Mouse (Mus musculus): Measurements from ENCODE around the gene Eef2.
A peak's percentile ranks its signal among the peaks of the same experiment; 100 is the strongest.

Eef2 gene

GRCm38 (mm10) chr10:81146296-81146695, 30.1 kb upstream of the Eef2 start:
- DNase-seq: no peak

- DNase-seq: no peak
Measured at GRCm38 (mm10) chr10:81151261-81151660, 25.2 kb upstream of the Eef2 start.

GRCm38 (mm10) chr10:81152609-81153008, 23.8 kb upstream of the Eef2 start:
- DNase-seq: no peak

- no peak for DNase-seq
Measured at GRCm38 (mm10) chr10:81154313-81154712, 22.1 kb upstream of the Eef2 start.

- DNase-seq: no peak
Measured at GRCm38 (mm10) chr10:81154736-81155135, 21.7 kb upstream of the Eef2 start.

- DNase-seq: no peak
Measured at GRCm38 (mm10) chr10:81161602-81162317, 14.7 kb upstream of the Eef2 start.

GRCm38 (mm10) chr10:81162318-81162652, 14.1 kb upstream of the Eef2 start:
- no peak for DNase-seq

- DNase-seq: peak in 1 of 2 experiments; percentile 55
Measured at GRCm38 (mm10) chr10:81165118-81165517, 11.3 kb upstream of the Eef2 start.

GRCm38 (mm10) chr10:81167200-81168086, 9.0 kb upstream of the Eef2 start, which contains the start of gene Pias4:
TSS of gene Pias4 (minus strand) at chr10:81167923.
- DNase-seq: peak; percentile 100

- peak in 1 of 2 experiments; percentile 64 for DNase-seq
Measured at GRCm38 (mm10) chr10:81168087-81168431, 8.4 kb upstream of the Eef2 start.

- DNase-seq: peak; percentile 89 to 91
Measured at GRCm38 (mm10) chr10:81168521-81169244, 7.7 kb upstream of the Eef2 start.

- DNase-seq: peak in 1 of 2 experiments; percentile 51
Measured at GRCm38 (mm10) chr10:81169411-81169900, 7.0 kb upstream of the Eef2 start.

- DNase-seq: peak; percentile 91 to 92
Measured at GRCm38 (mm10) chr10:81173132-81173531, 3.3 kb upstream of the Eef2 start.

- DNase-seq: peak; percentile 96 to 97
Measured at GRCm38 (mm10) chr10:81174617-81175344, 1.6 kb upstream of the Eef2 start.

- peak; percentile 78 to 79 for DNase-seq
Measured at GRCm38 (mm10) chr10:81175345-81175701, 1.1 kb upstream of the Eef2 start.

GRCm38 (mm10) chr10:81175936-81176465, 430 bp upstream of the Eef2 start:
- DNase-seq: peak in 1 of 2 experiments; percentile 54

- peak; percentile 70 to 75 for DNase-seq
Measured at GRCm38 (mm10) chr10:81177491-81177925, 1.1 kb downstream of the Eef2 start.

GRCm38 (mm10) chr10:81177958-81178712, 1.7 kb downstream of the Eef2 start:
- DNase-seq: no peak

- no peak for DNase-seq
Measured at GRCm38 (mm10) chr10:81178927-81179326, 2.5 kb downstream of the Eef2 start.

- peak in 1 of 2 experiments; percentile 30 for DNase-seq
Measured at GRCm38 (mm10) chr10:81179451-81180342, 3.3 kb downstream of the Eef2 start.

Data from cerebellum, postnatal 10 days (tissue).